Mouse (Mus musculus) ES-E14 (cell line): Measurements from ENCODE around the gene Dguok. TPM values are rescaled to one million over a fixed set of nuclear protein-coding genes. Genes with fewer than 3 reads are reported as not detected.

Experiments
- DNase-seq: peaks from one replicate; pipeline ENCODE4 v3.0.0-alpha.2; 2013; ENCODE audit warnings: low read depth, low spot score
- H3K27ac ChIP-seq: 2 replicates; pipeline ENCODE4 v1.5.1; 2012; ENCODE audit warnings: low read depth, mild to moderate bottlenecking, low read length, moderate library complexity, mixed read lengths; ENCODE audit not compliant: poor library complexity, insufficient read depth, severe bottlenecking
- H3K36me3 ChIP-seq: 2 replicates; pipeline ENCODE4 v1.6.1; 2012; ENCODE audit warnings: mild to moderate bottlenecking, low read length, moderate library complexity, mixed read lengths; ENCODE audit not compliant: control insufficient read depth, poor library complexity, insufficient read depth, severe bottlenecking
- H3K4me1 ChIP-seq, 2 experiments: fragments of 150-350 bp in 1 of 2; sonication (generic) in 1 of 2; 2 replicates each; pipeline ENCODE4 v1.6.1; 2012; ENCODE audit warnings: low read length in 2 of 2, mild to moderate bottlenecking in 1 of 2, mixed read lengths in 1 of 2; ENCODE audit not compliant: control insufficient read depth in 2 of 2, insufficient read depth in 2 of 2, poor library complexity in 1 of 2
- H3K4me3 ChIP-seq, 2 experiments: fragments of 150-350 bp in 1 of 2; sonication (generic) in 1 of 2; 2 replicates each; pipeline ENCODE4 v1.5.1; 2012; ENCODE audit warnings: low read length in 2 of 2, low read depth in 1 of 2, mild to moderate bottlenecking in 1 of 2, mixed read lengths in 1 of 2; ENCODE audit not compliant: insufficient read depth in 1 of 2, poor library complexity in 1 of 2, severe bottlenecking in 1 of 2
- H3K9ac ChIP-seq: 2 replicates; pipeline ENCODE4 v1.6.1; 2012; ENCODE audit warnings: low read depth, mild to moderate bottlenecking, low read length, mixed read lengths; ENCODE audit not compliant: poor library complexity, insufficient read depth, severe bottlenecking
- H3K9me3 ChIP-seq: fragments of 150-350 bp; sonication (generic); 2 replicates; pipeline ENCODE4 v1.6.1; 2012; ENCODE audit warnings: low read depth, mild to moderate bottlenecking, low read length; ENCODE audit not compliant: control insufficient read depth, insufficient read depth
- CHD2 ChIP-seq: IDR thresholded peaks from 2 replicates; pipeline ENCODE4 v1.6.1; 2014; ENCODE audit warnings: mild to moderate bottlenecking, low read depth, low read length, inconsistent platforms
- HCFC1 ChIP-seq: IDR thresholded peaks from 2 replicates; pipeline ENCODE4 v1.6.1; 2012; ENCODE audit warnings: low read length, inconsistent platforms, borderline replicate concordance; ENCODE audit not compliant: insufficient read depth
- MAFK ChIP-seq: IDR thresholded peaks from 2 replicates; pipeline ENCODE4 v1.6.1; 2014; ENCODE audit warnings: mild to moderate bottlenecking, low read depth, low read length, inconsistent platforms; ENCODE audit not compliant: insufficient read depth
- ZC3H11A ChIP-seq: IDR thresholded peaks from 2 replicates; pipeline ENCODE4 v1.6.1; 2012; ENCODE audit warnings: low read depth, mild to moderate bottlenecking, inconsistent platforms, low read length, borderline replicate concordance
- ZNF384 ChIP-seq: IDR thresholded peaks from 2 replicates; pipeline ENCODE4 v1.6.1; 2012; ENCODE audit warnings: low read depth, low read length, inconsistent platforms
- in situ Hi-C, 2 experiments: fragments of 600-800 bp; cut with MboI; formaldehyde crosslinking; loops; one replicate each; pipeline ENCODE4 v1.15.1; 2025; ENCODE audit warnings: low sequenced_read_pairs in 2 of 2, inconsistent platforms in 1 of 2; ENCODE audit not compliant: unreplicated experiment in 2 of 2
- total RNA-seq: library from RNA; depleted of rRNA; stranded (reverse); fragments of 300-350 nt; gene quantifications from 2 replicates; pipeline ENCODE4 v1.2.3, GENCODE M21; 2012; rRNA removed

Gene Dguok
- total RNA-seq, 1 experiment, result 21.4 TPM

DNA sequence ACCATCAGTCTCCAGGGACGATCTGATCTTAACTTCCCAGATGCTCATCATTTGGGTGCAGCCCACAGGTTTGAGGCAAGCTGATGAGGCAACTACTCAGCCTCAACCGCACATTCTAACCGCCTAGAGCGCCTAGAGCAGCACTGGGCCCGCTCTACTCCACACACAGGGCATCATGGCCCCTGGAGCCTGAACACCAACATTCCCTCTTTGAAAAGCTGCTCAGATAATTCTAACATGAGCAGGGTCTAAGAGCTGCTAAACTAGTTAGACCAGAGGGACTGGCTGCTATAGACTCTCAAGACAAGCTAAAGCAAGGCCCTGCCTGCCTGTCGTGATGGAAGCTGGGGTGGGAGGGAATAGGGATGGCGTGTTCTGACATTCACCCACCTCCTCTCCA lies 73.8 kb downstream of the Dguok start:
- Histone ChIP-seq H3K9ac (no peak overlapping the region), H3K4me1 (peaks cover 0 to 2% of the 10 kb centered on the region in 2 experiments; a peak in 1 of 4 replicates), H3K9me3 (no peaks in the 10 kb centered on the region), H3K36me3 (no peaks in the 10 kb centered on the region), H3K4me3 (no peak overlapping the region), H3K27ac (no peak overlapping the region)
- DNase-seq, result no peak
- in situ Hi-C loops, result no loop called here
- no peak for TF ChIP-seq MAFK
- no peak for TF ChIP-seq ZC3H11A
- no peak for TF ChIP-seq HCFC1
- TF ChIP-seq CHD2, result no peak
- TF ChIP-seq ZNF384, result no peak

Other genes with a start within 250 kb of the Dguok start
- 73.0 and 80.4 TPM in 2 replicates for gene Mthfd2, start 181.1 kb downstream of the Dguok start, total RNA-seq
- gene Mob1a, start 181.0 kb downstream of the Dguok start, total RNA-seq, result 32.9 and 53.4 TPM in 2 replicates
- gene Bola3, start 157.8 kb downstream of the Dguok start, total RNA-seq, result 13.1 and 24.5 TPM in 2 replicates
- gene Tet3, start 47.9 kb downstream of the Dguok start, total RNA-seq, result 5.1 and 6.0 TPM in 2 replicates
- 1.6 and 6.6 TPM in 2 replicates for gene Actg2, start 29.3 kb upstream of the Dguok start, total RNA-seq
- 2.0 and 2.3 TPM in 2 replicates for gene Stambp, start 65.8 kb upstream of the Dguok start, total RNA-seq
- not detected in 2 replicates for gene Clec4f, start 149.2 kb upstream of the Dguok start, total RNA-seq
- not detected in 2 replicates for gene Cd207, start 170.9 kb upstream of the Dguok start, total RNA-seq
- 0.69 and 2.1 TPM in 2 replicates for gene Vax2, start 204.3 kb upstream of the Dguok start, total RNA-seq
- gene Atp6v1b1, start 236.0 kb upstream of the Dguok start, total RNA-seq, result not detected in 2 replicates